Mouse (Mus musculus): ENCODE data around the gene Cacna1c.

DNA sequence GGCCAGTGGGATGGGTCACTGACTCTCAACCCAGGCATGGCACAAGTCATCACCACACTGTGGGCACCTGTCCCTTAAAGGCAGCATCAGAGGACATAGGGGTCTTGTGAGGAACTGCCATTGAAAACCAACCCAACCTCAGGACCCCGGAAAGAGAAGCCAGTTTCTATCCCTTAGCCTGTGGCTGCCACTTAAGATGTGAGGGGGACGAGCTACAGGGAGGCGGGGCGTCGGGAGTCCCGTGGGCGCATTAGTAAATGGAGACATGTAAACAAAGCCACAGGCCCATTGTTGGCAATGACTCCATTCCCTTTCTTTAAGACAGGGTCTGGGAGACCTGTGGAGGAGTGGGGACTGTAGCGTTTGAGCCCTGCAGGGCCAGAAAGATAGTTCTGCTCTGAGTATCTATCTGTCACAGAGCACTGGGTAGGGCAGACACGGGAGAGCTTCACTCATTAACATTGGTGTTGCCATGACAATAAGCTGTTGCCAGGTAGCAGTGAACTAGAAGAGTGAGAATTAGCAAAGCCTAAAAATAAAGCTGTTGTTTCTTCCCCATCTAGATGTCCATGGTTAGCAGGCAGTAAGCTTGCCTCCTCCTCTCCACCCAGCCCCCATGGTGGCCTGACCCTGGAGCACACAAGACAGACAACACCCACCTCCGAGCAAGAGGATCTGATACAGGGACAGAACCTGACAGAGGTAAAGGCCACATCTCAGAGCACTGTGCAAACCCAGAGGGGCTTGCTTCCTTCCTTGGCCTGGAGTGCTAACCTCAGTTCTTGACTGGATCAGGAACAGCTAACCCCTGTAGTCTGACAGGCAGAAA lies 218.6 kb downstream of the Cacna1c start:
- no peak for TF ChIP-seq CTCF (IDR thresholded peaks at IDR 0.05; ENCODE audit: borderline replicate concordance, insufficient read depth, low read depth, low read length)
- TF ChIP-seq POLR2A (IDR thresholded peaks at IDR 0.05; ENCODE audit: borderline replicate concordance, insufficient read depth, low read length), result no peak
